Mouse (Mus musculus) neutrophil, adult 83 days (primary cell): Measurements from ENCODE around the gene Zmym3. TPM values are rescaled to one million over a fixed set of nuclear protein-coding genes. Genes with fewer than 3 reads are reported as not detected.

ENCODE experiments used
- total RNA-seq, 2 experiments: library from RNA; stranded (reverse); gene quantifications; one replicate each; pipeline ENCODE4 v1.2.4; 2023

Gene Zmym3
- 10 to 100 TPM; 17.6 to 20.4 TPM for total RNA-seq

GRCm38 (mm10) chrX:101420700-101421095 lies at the start of gene Zmym3:
TSS of gene Zmym3 (minus strand) at chrX:101420849.

GRCm38 (mm10) chrX:101448886-101449475 lies 28.3 kb upstream of the Zmym3 start, which contains the start of gene Itgb1bp2:
TSS of gene Itgb1bp2 (plus strand) at chrX:101449088.

GRCm38 (mm10) chrX:101429142-101429949 lies 8.7 kb upstream of the Zmym3 start, which contains the start of gene Nono:
TSS of gene Nono (plus strand) at chrX:101429318.

GRCm38 (mm10) chrX:101376190-101376968 lies 44.3 kb downstream of the Zmym3 start, which contains the start of gene Gjb1:
TSS of gene Gjb1 (plus strand) at chrX:101376378.

Other genes with a start within 250 kb of the Zmym3 start
- 10 to 100 TPM; 32.6 to 49.2 TPM for gene Snx12, start 198.3 kb downstream of the Zmym3 start, total RNA-seq
- gene Foxo4, start 166.3 kb downstream of the Zmym3 start, total RNA-seq = 10 to 100 TPM; 23.1 to 25.6 TPM
- 1 to 10 TPM; 1.3 to 3.4 TPM for gene Gm614, start 156.9 kb downstream of the Zmym3 start, total RNA-seq
- gene Il2rg, start 152.6 kb downstream of the Zmym3 start, total RNA-seq = 10 to 100 TPM; 31.6 to 32.8 TPM
- not detected for gene Gm20489, start 151.8 kb downstream of the Zmym3 start, total RNA-seq
- gene Med12, start 146.8 kb downstream of the Zmym3 start, total RNA-seq = 10 to 100 TPM; 55.6 to 59.1 TPM
- under 1 TPM in 1 of 2 experiments, not detected in 1; 0.46 TPM for gene Nlgn3, start 121.7 kb downstream of the Zmym3 start, total RNA-seq
- gene Gjb1, start 44.5 kb downstream of the Zmym3 start, total RNA-seq = not detected
- 100 to 1,000 TPM; 126 to 152 TPM for gene Nono, start 8.5 kb upstream of the Zmym3 start, total RNA-seq
- gene Itgb1bp2, start 28.2 kb upstream of the Zmym3 start, total RNA-seq = 1 to 10 TPM in 1 of 2 experiments, under 1 TPM in 1; 0.79 to 1.1 TPM
- 10 to 100 TPM; 24.2 to 29.4 TPM for gene Taf1, start 111.9 kb upstream of the Zmym3 start, total RNA-seq
- gene Ogt, start 219.2 kb upstream of the Zmym3 start, total RNA-seq = 100 to 1,000 TPM; 211 to 233 TPM